Mouse (Mus musculus): ENCODE measurements at regions not wholly inside any gene's neighbourhood (a gene's known extent, or its start where the extent isn't known, plus 50 kb on each side); places are given as distances from the start of the nearest gene placed in this dataset.

- Histone ChIP-seq H3K4me1 (ENCODE audit: control insufficient read depth, insufficient read depth, low read length) (no peaks in the 10 kb centered on the region), H3K27ac (ENCODE audit: low read depth, low read length) (no peak overlapping the region), H3K4me2 (ENCODE audit: low read depth, low read length) (no peak overlapping the region), H3K36me3 (ENCODE audit: control insufficient read depth, insufficient read depth, low read length) (no peaks in the 10 kb centered on the region), H3K9me3 (ENCODE audit: control insufficient read depth, low read length) (no peaks in the 10 kb centered on the region), H3K9ac (replicated peaks; ENCODE audit: low read depth, low read length) (no peak overlapping the region), H3K4me3 (ENCODE audit: low read depth, low read length) (no peak overlapping the region), H3K27me3 (ENCODE audit: control insufficient read depth, insufficient read depth, low read length) (no peaks in the 10 kb centered on the region)
- WGBS: 53% methylated on average over 5 of the region's 5 CpGs
- ATAC-seq (ENCODE audit: low read depth): no peak
These were observed 116.5 kb downstream of the Edn3 start for GRCm38 (mm10) chr2:174876886-174877285.

- H3K4me1 ChIP-seq (ENCODE audit: control insufficient read depth, insufficient read depth, low read length): peaks cover 1% of the 10 kb centered on the region; the same call in 1 of the 2 replicates
- H3K27me3 ChIP-seq (ENCODE audit: control insufficient read depth, insufficient read depth, low read length): no peaks in the 10 kb centered on the region
- H3K9me3 ChIP-seq (ENCODE audit: control insufficient read depth, low read length): no peaks in the 10 kb centered on the region
- no peak overlapping the region for H3K4me2 ChIP-seq (ENCODE audit: low read depth, low read length)
- no peak overlapping the region for H3K27ac ChIP-seq (ENCODE audit: low read depth, low read length)
- no peak overlapping the region for H3K4me3 ChIP-seq (ENCODE audit: low read depth, low read length)
- H3K9ac ChIP-seq (replicated peaks; ENCODE audit: low read depth, low read length): no peak overlapping the region
- no peaks in the 10 kb centered on the region for H3K36me3 ChIP-seq (ENCODE audit: control insufficient read depth, insufficient read depth, low read length)
- ATAC-seq (ENCODE audit: low read depth): no peak
- WGBS: 59% methylated on average over 4 of the region's 4 CpGs
These were observed 118.6 kb downstream of the Edn3 start for GRCm38 (mm10) chr2:174878979-174879378.

- Histone ChIP-seq H3K27me3 (ENCODE audit: control insufficient read depth, insufficient read depth, low read length) (no peaks in the 10 kb centered on the region), H3K4me2 (ENCODE audit: low read depth, low read length) (no peak overlapping the region), H3K9me3 (ENCODE audit: control insufficient read depth, low read length) (no peaks in the 10 kb centered on the region), H3K4me3 (ENCODE audit: low read depth, low read length) (no peak overlapping the region), H3K9ac (replicated peaks; ENCODE audit: low read depth, low read length) (no peak overlapping the region), H3K27ac (ENCODE audit: low read depth, low read length) (no peak overlapping the region), H3K36me3 (ENCODE audit: control insufficient read depth, insufficient read depth, low read length) (no peaks in the 10 kb centered on the region), H3K4me1 (ENCODE audit: control insufficient read depth, insufficient read depth, low read length) (peaks cover 5% of the 10 kb centered on the region; the same call in 1 of the 2 replicates)
- no peak for ATAC-seq (ENCODE audit: low read depth)
- 91% methylated on average over 13 of the region's 13 CpGs for WGBS
These were observed 120.2 kb downstream of the Edn3 start for GRCm38 (mm10) chr2:174880659-174881058.

- H3K27ac ChIP-seq (ENCODE audit: low read depth, low read length): no peak overlapping the region
- no peaks in the 10 kb centered on the region for H3K9me3 ChIP-seq (ENCODE audit: control insufficient read depth, low read length)
- peak overlapping the region; percentile 19; the same call in 1 of the 2 replicates for H3K4me2 ChIP-seq (ENCODE audit: low read depth, low read length)
- no peaks in the 10 kb centered on the region for H3K27me3 ChIP-seq (ENCODE audit: control insufficient read depth, insufficient read depth, low read length)
- H3K4me3 ChIP-seq (ENCODE audit: low read depth, low read length): no peak overlapping the region
- H3K4me1 ChIP-seq (ENCODE audit: control insufficient read depth, insufficient read depth, low read length): peaks cover 5% of the 10 kb centered on the region; the same call in 1 of the 2 replicates
- no peak overlapping the region for H3K9ac ChIP-seq (replicated peaks; ENCODE audit: low read depth, low read length)
- peak; percentile 86 for ATAC-seq (ENCODE audit: low read depth)
- WGBS: 44% methylated on average over 19 of the region's 19 CpGs
- no peaks in the 10 kb centered on the region for H3K36me3 ChIP-seq (ENCODE audit: control insufficient read depth, insufficient read depth, low read length)
These were observed 124.1 kb downstream of the Edn3 start for GRCm38 (mm10) chr2:174884232-174885225.

- no peaks in the 10 kb centered on the region for H3K36me3 ChIP-seq (ENCODE audit: control insufficient read depth, insufficient read depth, low read length)
- no peaks in the 10 kb centered on the region for H3K4me1 ChIP-seq (ENCODE audit: control insufficient read depth, insufficient read depth, low read length)
- no peaks in the 10 kb centered on the region for H3K9me3 ChIP-seq (ENCODE audit: control insufficient read depth, low read length)
- no peak for ATAC-seq (ENCODE audit: low read depth)
- H3K4me2 ChIP-seq (ENCODE audit: low read depth, low read length): no peak overlapping the region
- H3K9ac ChIP-seq (replicated peaks; ENCODE audit: low read depth, low read length): no peak overlapping the region
- WGBS: 72% methylated on average over 7 of the region's 7 CpGs
- H3K27me3 ChIP-seq (ENCODE audit: control insufficient read depth, insufficient read depth, low read length): no peaks in the 10 kb centered on the region
- H3K27ac ChIP-seq (ENCODE audit: low read depth, low read length): no peak overlapping the region
- no peak overlapping the region for H3K4me3 ChIP-seq (ENCODE audit: low read depth, low read length)
These were observed 117.4 kb upstream of the Gm14444 start for GRCm38 (mm10) chr2:174892658-174893057.

DNA sequence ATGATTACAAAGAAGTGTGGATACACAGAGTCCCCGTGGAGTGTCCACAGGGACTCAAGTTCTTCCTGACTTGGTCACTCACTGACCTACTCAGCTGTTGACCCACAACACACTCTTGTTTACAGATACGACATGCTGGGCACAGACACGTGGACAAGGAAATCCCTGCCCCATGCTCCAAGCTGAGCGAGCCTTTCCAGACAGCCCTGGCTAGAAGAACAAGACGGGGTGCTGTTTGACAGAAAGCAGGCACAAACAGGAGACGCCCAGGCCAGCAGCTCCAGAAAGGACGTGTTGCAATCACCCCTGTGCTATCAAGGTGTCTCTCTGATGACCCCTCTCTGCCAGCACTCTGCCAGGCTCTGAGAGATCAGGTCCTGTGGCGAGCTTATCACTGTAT, 112.6 kb upstream of the Gm14444 start:
- Histone ChIP-seq H3K4me1 (ENCODE audit: control insufficient read depth, insufficient read depth, low read length) (no peaks in the 10 kb centered on the region), H3K27ac (ENCODE audit: low read depth, low read length) (no peak overlapping the region), H3K4me2 (ENCODE audit: low read depth, low read length) (no peak overlapping the region), H3K9ac (replicated peaks; ENCODE audit: low read depth, low read length) (no peak overlapping the region), H3K4me3 (ENCODE audit: low read depth, low read length) (no peak overlapping the region), H3K27me3 (ENCODE audit: control insufficient read depth, insufficient read depth, low read length) (no peaks in the 10 kb centered on the region), H3K9me3 (ENCODE audit: control insufficient read depth, low read length) (no peaks in the 10 kb centered on the region), H3K36me3 (ENCODE audit: control insufficient read depth, insufficient read depth, low read length) (no peaks in the 10 kb centered on the region)
- 80% methylated on average over 8 of the region's 8 CpGs for WGBS
- ATAC-seq (ENCODE audit: low read depth): no peak

- 80% methylated on average over 5 of the region's 5 CpGs for WGBS
- no peaks in the 10 kb centered on the region for H3K4me1 ChIP-seq (ENCODE audit: control insufficient read depth, insufficient read depth, low read length)
- H3K9ac ChIP-seq (replicated peaks; ENCODE audit: low read depth, low read length): no peak overlapping the region
- H3K36me3 ChIP-seq (ENCODE audit: control insufficient read depth, insufficient read depth, low read length): no peaks in the 10 kb centered on the region
- ATAC-seq (ENCODE audit: low read depth): peak; percentile 21; the same call in 1 of the 2 replicates
- H3K27ac ChIP-seq (ENCODE audit: low read depth, low read length): no peak overlapping the region
- H3K9me3 ChIP-seq (ENCODE audit: control insufficient read depth, low read length): no peaks in the 10 kb centered on the region
- no peaks in the 10 kb centered on the region for H3K27me3 ChIP-seq (ENCODE audit: control insufficient read depth, insufficient read depth, low read length)
- no peak overlapping the region for H3K4me2 ChIP-seq (ENCODE audit: low read depth, low read length)
- H3K4me3 ChIP-seq (ENCODE audit: low read depth, low read length): no peak overlapping the region
These were observed 109.9 kb upstream of the Gm14444 start for GRCm38 (mm10) chr2:174899940-174900670.

DNA sequence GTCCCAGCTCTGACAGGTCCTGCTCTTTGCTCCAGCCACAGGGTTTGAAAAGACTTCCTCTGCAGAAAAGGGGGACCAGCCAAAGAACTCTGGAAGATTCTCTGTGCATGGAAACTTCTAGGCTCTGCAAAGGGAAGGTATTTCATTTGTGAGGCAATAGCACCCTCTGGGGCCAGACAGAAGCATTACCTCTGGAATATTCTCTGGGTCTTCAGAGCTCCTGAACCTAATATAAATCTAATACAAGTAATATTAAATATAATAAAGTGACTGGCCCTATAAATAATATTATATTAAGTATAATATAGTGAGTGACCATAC, 109.4 kb upstream of the Gm14444 start:
- no peaks in the 10 kb centered on the region for H3K4me1 ChIP-seq (ENCODE audit: control insufficient read depth, insufficient read depth, low read length)
- H3K36me3 ChIP-seq (ENCODE audit: control insufficient read depth, insufficient read depth, low read length): no peaks in the 10 kb centered on the region
- H3K4me3 ChIP-seq (ENCODE audit: low read depth, low read length): no peak overlapping the region
- no peak overlapping the region for H3K27ac ChIP-seq (ENCODE audit: low read depth, low read length)
- no peaks in the 10 kb centered on the region for H3K9me3 ChIP-seq (ENCODE audit: control insufficient read depth, low read length)
- no peaks in the 10 kb centered on the region for H3K27me3 ChIP-seq (ENCODE audit: control insufficient read depth, insufficient read depth, low read length)
- ATAC-seq (ENCODE audit: low read depth): peak; percentile 52; the same call in 1 of the 2 replicates
- H3K4me2 ChIP-seq (ENCODE audit: low read depth, low read length): no peak overlapping the region
- H3K9ac ChIP-seq (replicated peaks; ENCODE audit: low read depth, low read length): no peak overlapping the region

- Histone ChIP-seq H3K27me3 (ENCODE audit: control insufficient read depth, insufficient read depth, low read length) (no peaks in the 10 kb centered on the region), H3K4me1 (ENCODE audit: control insufficient read depth, insufficient read depth, low read length) (no peaks in the 10 kb centered on the region), H3K4me2 (ENCODE audit: low read depth, low read length) (no peak overlapping the region), H3K27ac (ENCODE audit: low read depth, low read length) (no peak overlapping the region), H3K9me3 (ENCODE audit: control insufficient read depth, low read length) (no peaks in the 10 kb centered on the region), H3K36me3 (ENCODE audit: control insufficient read depth, insufficient read depth, low read length) (no peaks in the 10 kb centered on the region), H3K4me3 (ENCODE audit: low read depth, low read length) (no peak overlapping the region), H3K9ac (replicated peaks; ENCODE audit: low read depth, low read length) (no peak overlapping the region)
- no peak for ATAC-seq (ENCODE audit: low read depth)
- WGBS: 89% methylated on average over 16 of the region's 16 CpGs
These were observed 108.2 kb upstream of the Gm14444 start for GRCm38 (mm10) chr2:174901801-174902200.

Data from neural tube, embryonic 14.5 days (tissue).